Mouse (Mus musculus) heart, adult 8-10 months (tissue): ENCODE measurements around the gene Cts6. TPM values are rescaled to one million over a fixed set of nuclear protein-coding genes. Genes with fewer than 3 reads are reported as not detected.
"Not testable (repeated sequence)": the region's sequence is repeated elsewhere in the genome, so short reads cannot be mapped to it uniquely, and the experiment has no call there.

ENCODE experiments used
- DNase-seq: peaks from one replicate; pipeline ENCODE4 v3.0.0; 2022; ENCODE audit warnings: low spot score
- total RNA-seq, 4 experiments: library from RNA; stranded (reverse); gene quantifications; 2 replicates each; pipeline ENCODE4 v1.2.4; 2022

Gene Cts6
- total RNA-seq, result not detected

GRCm38 (mm10) chr13:61203310-61203709 is at the start of gene Cts6:
TSS of gene Cts6 (minus strand) at chr13:61203410.
- no peak for DNase-seq

GRCm38 (mm10) chr13:61241076-61241947 is 38.1 kb upstream of the Cts6 start:
- DNase-seq, result peak; percentile 19

GRCm38 (mm10) chr13:61185151-61185933 is 17.9 kb downstream of the Cts6 start:
- DNase-seq, result not testable (repeated sequence)

GRCm38 (mm10) chr13:61164622-61165021 is 38.6 kb downstream of the Cts6 start:
- DNase-seq, result no peak

GRCm38 (mm10) chr13:61164156-61164555 is 39.1 kb downstream of the Cts6 start, which contains the start of gene Ctsr:
TSS of gene Ctsr (minus strand) at chr13:61164256.
- DNase-seq, result no peak

Other genes starting within 250 kb of the Cts6 start
- not detected for gene Ctsj, start 197.5 kb downstream of the Cts6 start, total RNA-seq
- not detected for gene Ctsq, start 162.8 kb downstream of the Cts6 start, total RNA-seq
- not detected for gene Ctsr, start 39.2 kb downstream of the Cts6 start, total RNA-seq
- gene Cts8, start 51.9 kb upstream of the Cts6 start, total RNA-seq, result not detected
- not detected for gene Gm49398, start 85.4 kb upstream of the Cts6 start, total RNA-seq
- gene Cts7, start 154.8 kb upstream of the Cts6 start, total RNA-seq, result not detected